Mouse (Mus musculus): Measurements from ENCODE around the gene Ptpn9. TPM values are rescaled to one million over a fixed set of nuclear protein-coding genes. Genes with fewer than 3 reads are reported as not detected.
A peak's percentile ranks its signal among the peaks of the same experiment; 100 is the strongest.

Ptpn9 gene
- polyA plus RNA-seq, 1 experiment from 2014 or later, result 30.7 TPM

GRCm38 (mm10) chr9:57017631-57018030, 22.9 kb downstream of the Ptpn9 start:
- Histone ChIP-seq H3K27ac (no peak overlapping the region), H3K9me3 (peaks cover 10% of the 10 kb centered on the region), H3K4me2 (no peak overlapping the region), H3K36me3 (peaks cover 43% of the 10 kb centered on the region), H3K9ac (no peak overlapping the region), H3K4me3 (no peak overlapping the region), H3K4me1 (no peaks in the 10 kb centered on the region), H3K27me3 (no peaks in the 10 kb centered on the region)
- ATAC-seq (ENCODE audit: insufficient number of reproducible peaks, insufficient read depth, low FRiP score, low TSS enrichment, low read depth), result no peak
- WGBS, result 63% methylated on average over 1 of the region's 1 CpGs

- H3K9me3 ChIP-seq, result no peaks in the 10 kb centered on the region
- H3K4me3 ChIP-seq, result no peak overlapping the region
- H3K27ac ChIP-seq, result no peak overlapping the region
- no peak overlapping the region for H3K4me2 ChIP-seq
- no peaks in the 10 kb centered on the region for H3K27me3 ChIP-seq
- no peak overlapping the region for H3K9ac ChIP-seq
- 91% methylated on average over 1 of the region's 1 CpGs for WGBS
- peaks cover 66% of the 10 kb centered on the region for H3K36me3 ChIP-seq
- H3K4me1 ChIP-seq, result no peaks in the 10 kb centered on the region
- ATAC-seq (ENCODE audit: insufficient number of reproducible peaks, insufficient read depth, low FRiP score, low TSS enrichment, low read depth), result no peak
Observed at GRCm38 (mm10) chr9:57031756-57032155, 37.0 kb downstream of the Ptpn9 start.

- Histone ChIP-seq H3K9me3 (no peaks in the 10 kb centered on the region), H3K27me3 (no peaks in the 10 kb centered on the region), H3K4me1 (no peaks in the 10 kb centered on the region), H3K9ac (no peak overlapping the region), H3K4me3 (no peak overlapping the region), H3K4me2 (no peak overlapping the region), H3K27ac (no peak overlapping the region), H3K36me3 (peaks cover 54% of the 10 kb centered on the region)
- no peak for ATAC-seq (ENCODE audit: insufficient number of reproducible peaks, insufficient read depth, low FRiP score, low TSS enrichment, low read depth)
- 91% methylated on average over 1 of the region's 1 CpGs for WGBS
Observed at GRCm38 (mm10) chr9:57056237-57056636, 61.5 kb downstream of the Ptpn9 start.

DNA sequence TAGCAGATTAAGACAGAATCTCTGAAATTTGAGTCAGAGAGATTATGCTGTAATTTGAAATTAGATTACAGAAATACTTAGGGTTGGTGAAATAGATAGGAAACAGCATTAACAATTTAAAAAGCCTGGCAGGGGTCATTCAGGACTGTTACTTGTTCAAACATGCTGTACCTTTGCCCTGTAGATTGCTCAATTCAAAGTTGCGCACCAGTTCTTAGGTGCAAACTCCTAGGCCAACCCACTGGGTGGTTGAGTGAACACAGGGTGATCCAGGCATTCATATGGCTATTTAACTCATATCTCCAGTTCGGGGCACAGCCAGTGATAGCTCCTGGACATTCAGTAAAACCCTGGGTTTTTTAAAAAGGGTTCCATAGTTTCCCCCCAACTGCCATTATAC, 69.4 kb downstream of the Ptpn9 start:
- ATAC-seq (ENCODE audit: insufficient number of reproducible peaks, insufficient read depth, low FRiP score, low TSS enrichment, low read depth), result no peak
- no peaks in the 10 kb centered on the region for H3K9me3 ChIP-seq
- H3K27ac ChIP-seq, result no peak overlapping the region
- no peak overlapping the region for H3K9ac ChIP-seq
- WGBS, result 90% methylated on average over 2 of the region's 2 CpGs
- no peaks in the 10 kb centered on the region for H3K27me3 ChIP-seq
- H3K4me2 ChIP-seq, result no peak overlapping the region
- no peak overlapping the region for H3K4me3 ChIP-seq
- H3K4me1 ChIP-seq, result no peaks in the 10 kb centered on the region
- H3K36me3 ChIP-seq, result peaks cover 45% of the 10 kb centered on the region

- Histone ChIP-seq H3K9ac (no peak overlapping the region), H3K9me3 (no peaks in the 10 kb centered on the region), H3K4me2 (no peak overlapping the region), H3K36me3 (peaks cover 17% of the 10 kb centered on the region; the same call in 1 of the 2 replicates), H3K4me3 (no peak overlapping the region), H3K4me1 (peaks cover 15% of the 10 kb centered on the region), H3K27me3 (no peaks in the 10 kb centered on the region), H3K27ac (no peak overlapping the region)
- no peak for ATAC-seq (ENCODE audit: insufficient number of reproducible peaks, insufficient read depth, low FRiP score, low TSS enrichment, low read depth)
- WGBS, result 68% methylated on average over 3 of the region's 3 CpGs
Observed at GRCm38 (mm10) chr9:57068266-57068665, 73.5 kb downstream of the Ptpn9 start.

GRCm38 (mm10) chr9:57070262-57070661, 75.5 kb downstream of the Ptpn9 start:
- no peak overlapping the region for H3K27ac ChIP-seq
- ATAC-seq (ENCODE audit: insufficient number of reproducible peaks, insufficient read depth, low FRiP score, low TSS enrichment, low read depth), result no peak
- no peaks in the 10 kb centered on the region for H3K9me3 ChIP-seq
- H3K4me2 ChIP-seq, result no peak overlapping the region
- WGBS, result 60% methylated on average over 1 of the region's 1 CpGs
- H3K36me3 ChIP-seq, result peaks cover 12% of the 10 kb centered on the region; the same call in 1 of the 2 replicates
- no peak overlapping the region for H3K9ac ChIP-seq
- H3K27me3 ChIP-seq, result no peaks in the 10 kb centered on the region
- 0 out of 2 replicates have a peak overlapping the region, but pooled peaks have one; percentile 94 for H3K4me3 ChIP-seq
- H3K4me1 ChIP-seq, result peaks cover 24% of the 10 kb centered on the region

- H3K36me3 ChIP-seq, result peaks cover 5% of the 10 kb centered on the region; the same call in 1 of the 2 replicates
- peaks cover 24% of the 10 kb centered on the region for H3K4me1 ChIP-seq
- H3K9me3 ChIP-seq, result no peaks in the 10 kb centered on the region
- no peaks in the 10 kb centered on the region for H3K27me3 ChIP-seq
- no peak for ATAC-seq (ENCODE audit: insufficient number of reproducible peaks, insufficient read depth, low FRiP score, low TSS enrichment, low read depth)
- WGBS, result 12% methylated on average over 5 of the region's 5 CpGs
- H3K27ac ChIP-seq, result peak overlapping the region; percentile 19; the same call in 1 of the 2 replicates
- H3K4me2 ChIP-seq, result peak overlapping the region; percentile 86
- peak overlapping the region; percentile 86 for H3K9ac ChIP-seq
- H3K4me3 ChIP-seq, result peak overlapping the region; percentile 94
Observed at GRCm38 (mm10) chr9:57070800-57071545, 76.2 kb downstream of the Ptpn9 start.

DNA sequence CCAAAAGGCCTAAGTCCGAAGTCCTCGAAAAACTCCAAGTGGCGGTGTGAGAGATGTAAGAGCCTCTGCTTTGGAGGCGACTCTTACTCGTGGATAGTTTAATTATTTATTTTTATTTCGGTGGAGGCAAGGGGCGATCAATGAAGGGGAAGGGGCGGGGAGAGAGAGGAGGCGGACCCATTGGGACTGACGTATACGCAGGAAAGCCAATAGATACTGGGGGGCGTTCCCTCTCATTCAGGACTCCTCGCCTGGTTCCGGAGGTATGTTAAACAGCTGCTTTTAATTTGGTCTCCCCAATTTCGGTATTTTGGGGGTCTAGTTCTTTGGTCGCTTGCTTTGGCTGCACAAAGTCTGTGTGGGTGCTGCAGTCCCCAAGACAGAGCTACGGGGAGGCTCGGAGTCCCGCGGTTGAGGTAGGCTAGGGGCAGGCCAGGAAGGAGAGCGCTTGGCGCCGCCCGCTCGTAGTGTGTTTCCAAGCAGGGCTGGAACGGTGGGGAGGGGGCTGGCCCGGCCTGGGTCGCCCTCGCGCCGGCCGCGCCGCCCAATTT, 77.2 kb downstream of the Ptpn9 start, which contains the start of gene Sin3a:
TSS of gene Sin3a (plus strand) at position 240 of the 551 bp plus-strand sequence.
- Histone ChIP-seq H3K9me3 (no peaks in the 10 kb centered on the region), H3K27me3 (no peaks in the 10 kb centered on the region), H3K27ac (peak within 1 kb of the TSS; percentile 99), H3K4me2 (peak within 1 kb of the TSS; percentile 86), H3K4me3 (peak within 1 kb of the TSS; percentile 94), H3K9ac (peak within 1 kb of the TSS; percentile 86), H3K4me1 (peaks cover 24% of the 10 kb centered on the region), H3K36me3 (peaks cover 5% of the 10 kb centered on the region; the same call in 1 of the 2 replicates)
- ATAC-seq (ENCODE audit: insufficient number of reproducible peaks, insufficient read depth, low FRiP score, low TSS enrichment, low read depth), result no peak
- under 1% methylated on average over 34 of the region's 34 CpGs for WGBS

DNA sequence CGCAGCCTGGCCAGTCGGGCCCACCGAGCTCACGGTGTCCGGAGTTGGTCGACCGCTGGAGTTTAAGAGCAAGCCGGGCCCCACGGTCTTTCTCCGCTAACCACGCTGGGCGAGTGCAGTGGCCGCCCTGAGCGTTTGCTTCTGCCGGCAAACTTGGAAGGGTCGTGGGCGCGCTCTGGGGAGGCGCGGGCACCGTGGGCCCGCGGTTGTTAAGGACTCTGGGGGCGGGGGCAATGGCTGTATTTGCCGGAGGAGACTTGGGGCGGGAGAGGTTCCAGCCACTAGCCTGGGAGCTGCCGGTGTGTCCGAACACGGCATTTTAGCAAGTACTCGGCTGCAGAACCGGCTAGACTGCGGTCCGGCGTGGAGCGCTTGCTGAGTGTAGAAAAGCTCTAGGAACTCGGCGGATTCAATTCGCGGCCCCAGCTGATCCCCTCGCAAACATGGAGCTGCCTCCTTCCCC, 77.8 kb downstream of the Ptpn9 start:
- Histone ChIP-seq H3K4me1 (peaks cover 28% of the 10 kb centered on the region), H3K27ac (peak overlapping the region; percentile 99), H3K27me3 (no peaks in the 10 kb centered on the region), H3K4me2 (peak overlapping the region; percentile 86), H3K9ac (peak overlapping the region; percentile 86), H3K4me3 (peak overlapping the region; percentile 94), H3K36me3 (no peaks in the 10 kb centered on the region), H3K9me3 (no peaks in the 10 kb centered on the region)
- ATAC-seq (ENCODE audit: insufficient number of reproducible peaks, insufficient read depth, low FRiP score, low TSS enrichment, low read depth), result no peak
- under 1% methylated on average over 40 of the region's 40 CpGs for WGBS

DNA sequence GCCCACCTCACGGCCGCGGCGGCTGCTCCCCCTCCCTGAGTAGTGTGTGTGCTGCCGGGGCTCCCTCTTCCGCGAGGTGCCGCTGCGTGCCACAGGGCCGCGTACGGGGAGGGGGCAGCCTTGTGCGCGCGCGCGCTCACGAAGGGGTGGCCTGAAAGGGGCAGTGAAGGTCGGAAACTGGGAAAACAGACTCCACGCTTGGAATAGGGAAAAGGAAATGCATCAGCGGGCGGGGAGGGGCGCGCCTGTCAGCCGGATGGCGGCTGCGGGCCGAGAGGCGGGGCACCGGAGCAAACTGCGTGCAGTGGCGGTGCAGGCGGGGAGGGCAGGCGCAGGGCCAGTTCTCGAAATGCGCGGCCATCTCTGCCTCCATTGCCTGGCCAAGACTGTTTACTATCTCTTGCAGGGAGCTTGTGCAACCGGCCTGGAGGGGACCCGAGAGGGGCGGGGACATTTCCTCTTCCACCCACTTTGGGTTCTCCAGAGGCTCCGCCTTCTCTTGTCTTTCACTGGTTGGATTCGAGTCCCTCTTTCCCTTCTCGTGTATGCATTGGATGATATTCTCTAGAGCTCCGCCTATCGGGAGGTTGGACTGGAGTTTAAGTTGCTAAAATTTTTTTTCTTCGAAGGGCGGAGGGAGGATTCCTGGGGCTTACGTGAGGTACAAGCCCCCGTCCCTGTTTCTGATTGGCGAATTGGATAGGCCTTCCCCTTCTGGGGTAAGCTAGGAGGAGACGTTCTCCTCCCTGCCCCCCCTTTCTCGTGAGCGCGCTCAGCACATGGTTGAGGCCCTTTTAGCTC, 78.5 kb downstream of the Ptpn9 start:
- Histone ChIP-seq H3K4me2 (peak overlapping the region; percentile 86), H3K27me3 (no peaks in the 10 kb centered on the region), H3K4me3 (peak overlapping the region; percentile 94), H3K36me3 (no peaks in the 10 kb centered on the region), H3K27ac (peak overlapping the region; percentile 99), H3K9me3 (no peaks in the 10 kb centered on the region), H3K9ac (peak overlapping the region; percentile 86), H3K4me1 (peaks cover 28% of the 10 kb centered on the region)
- under 1% methylated on average over 54 of the region's 54 CpGs for WGBS
- peak; percentile 83 for ATAC-seq (ENCODE audit: insufficient number of reproducible peaks, insufficient read depth, low FRiP score, low TSS enrichment, low read depth)

DNA sequence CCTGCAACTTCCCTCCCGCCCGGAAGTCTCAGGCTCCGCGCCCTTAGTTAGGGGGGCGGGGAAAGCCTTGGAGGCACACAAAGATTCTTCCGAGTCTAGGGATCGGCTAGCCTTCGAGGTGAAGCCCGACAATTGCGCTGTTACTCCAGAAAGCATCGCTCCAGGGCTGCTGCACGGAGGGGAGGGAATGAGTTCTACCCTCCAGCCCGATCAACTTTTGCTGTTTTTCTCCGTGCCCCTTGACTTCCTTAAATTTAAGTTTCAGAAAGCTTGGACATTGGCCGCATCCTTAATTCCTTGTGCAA, 79.0 kb downstream of the Ptpn9 start:
- Histone ChIP-seq H3K27me3 (no peaks in the 10 kb centered on the region), H3K27ac (peak overlapping the region; percentile 93), H3K4me3 (peak overlapping the region; percentile 94), H3K4me1 (peaks cover 28% of the 10 kb centered on the region), H3K9me3 (no peaks in the 10 kb centered on the region), H3K36me3 (no peaks in the 10 kb centered on the region), H3K4me2 (peak overlapping the region; percentile 84), H3K9ac (peak overlapping the region; percentile 83)
- 0% methylated on average over 15 of the region's 15 CpGs for WGBS
- ATAC-seq (ENCODE audit: insufficient number of reproducible peaks, insufficient read depth, low FRiP score, low TSS enrichment, low read depth), result no peak

Measured in embryonic facial prominence, embryonic 13.5 days (tissue).